Mouse (Mus musculus): ENCODE measurements around the gene Plxna1. TPM values are rescaled to one million over a fixed set of nuclear protein-coding genes. Genes with fewer than 3 reads are reported as not detected.

Plxna1 gene
- polyA plus RNA-seq, 1 experiment: not detected

GRCm38 (mm10) chr6:89285116-89285515 lies 77.3 kb downstream of the Plxna1 start:
- TF ChIP-seq POLR2A (IDR thresholded peaks at IDR 0.05; ENCODE audit: insufficient read depth, low read depth, low read length) (no peak), CTCF (IDR thresholded peaks at IDR 0.05; ENCODE audit: insufficient read depth, low read depth, low read length) (no peak)
- H3K4me1 ChIP-seq (ENCODE audit: control insufficient read depth, insufficient read depth, low read length): peaks cover 16% of the 10 kb centered on the region
- H3K27ac ChIP-seq (ENCODE audit: insufficient read depth, low read depth, low read length): no peak overlapping the region
- no peak overlapping the region for H3K4me3 ChIP-seq (ENCODE audit: insufficient read depth, low read depth, low read length)

DNA sequence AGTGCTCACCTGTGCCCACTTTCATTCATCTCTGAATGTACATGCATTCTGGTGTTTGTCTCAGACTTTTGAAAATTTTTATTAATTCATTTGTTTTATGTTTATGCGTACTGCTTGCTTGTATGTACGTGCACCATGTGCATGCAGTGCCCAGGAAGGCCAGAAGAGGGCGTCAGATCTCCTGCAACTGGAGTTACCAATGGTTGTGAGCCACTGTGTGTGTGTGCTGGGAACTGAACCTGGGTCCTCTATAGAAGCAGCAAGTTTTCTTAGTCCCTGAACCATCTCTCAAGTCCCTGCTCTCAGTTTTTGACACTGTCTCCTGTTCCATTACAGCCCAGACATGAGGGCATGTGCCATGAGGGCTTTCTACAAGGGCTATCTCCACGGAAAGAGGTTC lies 79.3 kb downstream of the Plxna1 start:
- Histone ChIP-seq H3K27ac (ENCODE audit: insufficient read depth, low read depth, low read length) (no peak overlapping the region), H3K4me3 (ENCODE audit: insufficient read depth, low read depth, low read length) (no peak overlapping the region), H3K4me1 (ENCODE audit: control insufficient read depth, insufficient read depth, low read length) (peaks cover 16% of the 10 kb centered on the region)
- WGBS: 97% methylated on average over 4 of the region's 4 CpGs
- no peak for TF ChIP-seq CTCF (IDR thresholded peaks at IDR 0.05; ENCODE audit: insufficient read depth, low read depth, low read length)
- no peak for TF ChIP-seq POLR2A (IDR thresholded peaks at IDR 0.05; ENCODE audit: insufficient read depth, low read depth, low read length)

GRCm38 (mm10) chr6:89282626-89283025 lies 79.8 kb downstream of the Plxna1 start:
- 50% methylated on average over 5 of the region's 5 CpGs for WGBS
- Histone ChIP-seq H3K4me3 (ENCODE audit: insufficient read depth, low read depth, low read length) (no peak overlapping the region), H3K27ac (ENCODE audit: insufficient read depth, low read depth, low read length) (no peak overlapping the region), H3K4me1 (ENCODE audit: control insufficient read depth, insufficient read depth, low read length) (peaks cover 16% of the 10 kb centered on the region)
- TF ChIP-seq CTCF (IDR thresholded peaks at IDR 0.05; ENCODE audit: insufficient read depth, low read depth, low read length) (no peak), POLR2A (IDR thresholded peaks at IDR 0.05; ENCODE audit: insufficient read depth, low read depth, low read length) (no peak)

GRCm38 (mm10) chr6:89281492-89282332 lies 80.7 kb downstream of the Plxna1 start:
- H3K4me1 ChIP-seq (ENCODE audit: control insufficient read depth, insufficient read depth, low read length): peaks cover 16% of the 10 kb centered on the region
- TF ChIP-seq CTCF (IDR thresholded peaks at IDR 0.05; ENCODE audit: insufficient read depth, low read depth, low read length): no peak
- TF ChIP-seq POLR2A (IDR thresholded peaks at IDR 0.05; ENCODE audit: insufficient read depth, low read depth, low read length): no peak
- H3K4me3 ChIP-seq (ENCODE audit: insufficient read depth, low read depth, low read length): no peak overlapping the region
- WGBS: 34% methylated on average over 16 of the region's 16 CpGs
- H3K27ac ChIP-seq (ENCODE audit: insufficient read depth, low read depth, low read length): no peak overlapping the region

GRCm38 (mm10) chr6:89280555-89280954 lies 81.9 kb downstream of the Plxna1 start:
- peaks cover 12% of the 10 kb centered on the region for H3K4me1 ChIP-seq (ENCODE audit: control insufficient read depth, insufficient read depth, low read length)
- H3K27ac ChIP-seq (ENCODE audit: insufficient read depth, low read depth, low read length): no peak overlapping the region
- 88% methylated on average over 4 of the region's 4 CpGs for WGBS
- TF ChIP-seq POLR2A (IDR thresholded peaks at IDR 0.05; ENCODE audit: insufficient read depth, low read depth, low read length) (no peak), CTCF (IDR thresholded peaks at IDR 0.05; ENCODE audit: insufficient read depth, low read depth, low read length) (no peak)
- no peak overlapping the region for H3K4me3 ChIP-seq (ENCODE audit: insufficient read depth, low read depth, low read length)

GRCm38 (mm10) chr6:89271731-89272475 lies 90.5 kb downstream of the Plxna1 start:
- no peak overlapping the region for H3K27ac ChIP-seq (ENCODE audit: insufficient read depth, low read depth, low read length)
- no peak for TF ChIP-seq CTCF (IDR thresholded peaks at IDR 0.05; ENCODE audit: insufficient read depth, low read depth, low read length)
- no peak for TF ChIP-seq POLR2A (IDR thresholded peaks at IDR 0.05; ENCODE audit: insufficient read depth, low read depth, low read length)
- no peak overlapping the region for H3K4me3 ChIP-seq (ENCODE audit: insufficient read depth, low read depth, low read length)
- peaks cover 7% of the 10 kb centered on the region for H3K4me1 ChIP-seq (ENCODE audit: control insufficient read depth, insufficient read depth, low read length)
- WGBS: 58% methylated on average over 10 of the region's 10 CpGs

GRCm38 (mm10) chr6:89267181-89267580 lies 95.2 kb downstream of the Plxna1 start:
- Histone ChIP-seq H3K27ac (ENCODE audit: insufficient read depth, low read depth, low read length) (no peak overlapping the region), H3K4me3 (ENCODE audit: insufficient read depth, low read depth, low read length) (no peak overlapping the region), H3K4me1 (ENCODE audit: control insufficient read depth, insufficient read depth, low read length) (peaks cover 2% of the 10 kb centered on the region)
- WGBS: 88% methylated on average over 5 of the region's 5 CpGs
- TF ChIP-seq CTCF (IDR thresholded peaks at IDR 0.05; ENCODE audit: insufficient read depth, low read depth, low read length) (no peak), POLR2A (IDR thresholded peaks at IDR 0.05; ENCODE audit: insufficient read depth, low read depth, low read length) (no peak)

Other genes starting within 250 kb of the Plxna1 start
- not detected in 2 replicates for gene Chchd6, start 233.0 kb upstream of the Plxna1 start, polyA plus RNA-seq (2012; ENCODE audit: insufficient read depth, insufficient read length, low replicate concordance, missing spikeins)